Mouse (Mus musculus) mouse embryonic stem cell (cell line): ENCODE data around the gene Zfp989.
"Not testable (repeated sequence)": the region's sequence is repeated elsewhere in the genome, so short reads cannot be mapped to it uniquely, and the experiment has no call there.

Source experiments
- in situ Hi-C, 2 experiments: fragments of 300-500 bp; cut with MboI; formaldehyde crosslinking; loops; 1 replicate in 1 of 2; 3 replicates in 1 of 2; pipeline ENCODE4 v1.14.3; 2019 to 2020; ENCODE audit warnings: low sequenced_read_pairs in 2 of 2, low pct_unique_long_range_greater_than_20kb in 1 of 2, mixed read lengths in 1 of 2; ENCODE audit not compliant: unreplicated experiment in 1 of 2

Zfp989 gene

GRCm38 (mm10) chr4:146971757-146972156 is at the start of gene Zfp989:
Gene Zfp989, plus strand, starts transcription at chr4:146971976.
- in situ Hi-C loops, result not testable (repeated sequence)

DNA sequence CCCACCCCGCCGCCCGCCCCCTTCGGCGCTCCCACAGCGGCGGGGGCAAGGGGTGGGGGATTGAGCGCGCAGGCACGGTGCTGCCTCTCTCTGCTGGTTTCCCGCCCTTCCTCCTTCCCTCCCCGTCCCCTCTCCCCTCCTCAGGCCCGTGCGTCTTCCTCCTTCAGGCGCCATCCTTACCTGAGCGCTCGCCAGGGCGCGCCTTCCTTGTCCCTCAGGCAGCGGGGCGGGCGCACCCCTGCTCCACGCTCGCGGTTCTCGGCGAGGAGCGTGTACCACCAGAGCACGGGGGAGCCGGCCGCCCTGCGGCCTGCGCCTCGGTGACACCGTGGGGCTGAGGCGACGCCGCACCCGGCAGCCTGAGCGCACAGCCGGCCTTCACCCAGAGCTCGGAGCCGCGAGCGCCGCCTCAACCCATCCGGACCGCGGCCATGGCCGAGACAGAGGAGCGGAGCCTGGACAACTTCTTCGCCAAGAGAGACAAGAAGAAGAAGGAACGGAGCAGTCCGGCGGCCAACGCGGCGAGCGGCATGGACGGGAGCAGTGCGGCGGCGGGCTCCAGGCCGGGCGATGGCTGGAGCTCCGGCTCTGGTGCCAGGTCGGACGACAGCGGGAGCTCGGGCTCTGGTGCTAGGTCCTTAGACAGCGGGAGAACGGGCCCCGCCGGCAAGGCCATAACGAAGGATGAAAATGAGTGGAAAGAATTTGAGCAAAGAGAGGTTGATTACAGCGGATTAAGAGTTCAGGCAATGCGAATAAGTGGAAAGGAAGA is 39.3 kb upstream of the Zfp989 start:
- in situ Hi-C loops, result no loop called here

- in situ Hi-C loops, result not testable (repeated sequence)
Observed at GRCm38 (mm10) chr4:146941691-146942090, 30.1 kb upstream of the Zfp989 start.

GRCm38 (mm10) chr4:146976581-146976980 is 4.8 kb downstream of the Zfp989 start:
- in situ Hi-C loops, result not testable (repeated sequence)

DNA sequence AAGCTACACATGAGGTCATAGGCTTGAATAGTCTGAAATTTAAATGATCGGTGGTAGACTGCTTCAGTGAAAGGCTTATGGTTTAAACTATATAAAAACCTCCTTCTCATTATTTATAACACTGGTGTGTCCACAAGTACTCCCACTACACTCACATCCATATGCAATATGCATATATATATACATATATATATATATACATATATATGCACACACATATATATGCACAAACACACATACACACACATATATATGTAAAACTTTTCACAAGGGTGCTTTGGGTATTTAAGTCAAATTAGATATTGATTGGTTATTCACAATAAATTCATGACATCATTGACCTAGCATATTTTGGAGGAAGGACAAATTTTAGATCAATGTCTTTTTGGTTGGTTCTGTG is 46.6 kb downstream of the Zfp989 start:
- in situ Hi-C loops, result not testable (repeated sequence)

GRCm38 (mm10) chr4:147021550-147021949 is 49.8 kb downstream of the Zfp989 start, which contains the start of gene Rex2:
Gene Rex2, plus strand, starts transcription at chr4:147021850.
- in situ Hi-C loops, result not testable (repeated sequence)

DNA sequence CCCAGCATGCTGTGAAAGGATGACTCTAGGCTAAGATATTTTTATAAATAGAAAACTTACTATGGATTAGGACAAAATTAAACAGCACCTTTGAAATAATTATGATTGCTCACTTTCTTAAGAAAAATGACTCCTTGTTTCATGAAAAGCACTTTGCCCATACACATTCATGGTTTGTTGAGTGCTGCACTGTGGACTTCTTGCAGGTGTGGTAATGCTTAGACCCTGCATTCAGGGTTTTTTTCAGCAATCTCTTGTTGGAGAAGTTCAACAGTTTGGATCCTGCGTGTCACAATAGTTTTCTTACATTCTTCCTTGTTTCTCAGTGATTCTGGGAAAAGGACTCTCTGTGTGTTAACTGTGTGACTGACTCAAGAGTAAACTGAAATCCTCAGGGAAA is 54.6 kb downstream of the Zfp989 start:
- in situ Hi-C loops, result not testable (repeated sequence)

GRCm38 (mm10) chr4:147031308-147032036 is 59.7 kb downstream of the Zfp989 start:
- in situ Hi-C loops, result not testable (repeated sequence)
